Mouse (Mus musculus): Measurements from ENCODE around the gene U2af1l4. TPM values are rescaled to one million over a fixed set of nuclear protein-coding genes. Genes with fewer than 3 reads are reported as not detected.

Gene U2af1l4
- polyA plus RNA-seq, 1 experiment from 2014 or later: 105 TPM

DNA sequence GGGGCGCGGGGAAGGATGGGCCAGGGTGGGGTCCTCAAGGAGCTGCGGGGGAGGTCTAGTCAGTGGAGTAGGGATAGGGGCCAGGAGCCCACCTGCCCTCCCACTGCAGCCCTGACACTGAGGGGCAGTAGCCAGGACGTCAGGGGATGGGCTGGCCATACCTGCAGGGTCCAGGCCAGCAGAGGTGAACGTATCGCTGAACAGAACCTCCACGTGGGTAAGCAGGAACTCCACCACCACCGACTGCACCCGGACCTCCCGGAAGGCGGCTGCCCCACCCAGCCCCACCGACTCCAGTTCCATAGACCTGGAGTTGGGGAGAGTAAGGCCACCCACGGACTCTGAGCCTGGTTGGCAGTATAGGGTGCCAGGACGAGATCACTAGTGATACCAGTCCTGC is 36.1 kb upstream of the U2af1l4 start:
- H3K4me3 ChIP-seq (replicated peaks; ENCODE audit: low read length): no peak overlapping the region
- 86% methylated on average over 14 of the region's 14 CpGs for WGBS
- ATAC-seq (ENCODE audit: low FRiP score) (no peak), DNase-seq (ENCODE audit: low spot score) (no peak)
- H3K4me1 ChIP-seq (replicated peaks; ENCODE audit: control insufficient read depth, insufficient read depth, low read length): peaks cover 8% of the 10 kb centered on the region
- H3K27ac ChIP-seq: no peak overlapping the region
- no peak overlapping the region for H3K4me2 ChIP-seq (replicated peaks)
- no peaks in the 10 kb centered on the region for H3K9me3 ChIP-seq (ENCODE audit: control insufficient read depth, low read length)
- no peaks in the 10 kb centered on the region for H3K27me3 ChIP-seq (ENCODE audit: control insufficient read depth, insufficient read depth, low read length)
- peaks cover 100% of the 10 kb centered on the region for H3K36me3 ChIP-seq (replicated peaks; ENCODE audit: control insufficient read depth, insufficient read depth)
- H3K9ac ChIP-seq: no peak overlapping the region

DNA sequence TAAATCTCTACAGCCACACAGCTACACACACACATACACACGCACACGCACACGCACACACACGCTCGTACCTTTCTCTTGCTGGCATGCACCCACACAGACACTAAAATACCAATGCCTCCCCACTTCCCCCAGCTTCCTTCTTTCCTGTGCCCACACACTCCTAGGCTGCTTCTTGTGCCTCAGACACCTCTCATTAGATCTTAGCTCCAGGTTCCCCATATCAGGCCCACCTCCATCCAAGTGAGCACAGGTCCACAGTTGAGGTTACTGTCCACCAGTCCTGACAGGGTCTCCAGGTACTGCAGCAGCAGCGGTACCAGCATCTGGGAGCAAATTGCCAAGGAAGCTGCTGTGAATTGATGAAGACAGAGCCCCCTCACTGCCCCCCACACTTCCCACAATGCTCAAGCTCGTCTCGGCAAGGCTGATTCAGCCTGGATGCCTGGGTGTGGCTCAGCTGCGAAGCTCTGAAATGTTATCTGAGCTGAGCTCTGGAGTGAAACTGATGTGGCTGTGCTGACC is 31.7 kb upstream of the U2af1l4 start:
- Histone ChIP-seq H3K4me2 (replicated peaks) (peak overlapping the region; percentile 69), H3K4me3 (replicated peaks; ENCODE audit: low read length) (0 out of 2 replicates have a peak overlapping the region, but pooled peaks have one; percentile 88)

GRCm38 (mm10) chr7:30532931-30533330 is 30.2 kb upstream of the U2af1l4 start:
- Histone ChIP-seq H3K27me3 (ENCODE audit: control insufficient read depth, insufficient read depth, low read length) (no peaks in the 10 kb centered on the region), H3K36me3 (replicated peaks; ENCODE audit: control insufficient read depth, insufficient read depth) (peaks cover 49% of the 10 kb centered on the region), H3K4me2 (replicated peaks) (peak overlapping the region; percentile 69), H3K27ac (no peak overlapping the region), H3K9me3 (ENCODE audit: control insufficient read depth, low read length) (no peaks in the 10 kb centered on the region), H3K4me1 (replicated peaks; ENCODE audit: control insufficient read depth, insufficient read depth, low read length) (peaks cover 36% of the 10 kb centered on the region), H3K9ac (peak overlapping the region; percentile 97), H3K4me3 (replicated peaks; ENCODE audit: low read length) (peak overlapping the region; percentile 88)
- no peak for ATAC-seq (ENCODE audit: low FRiP score)
- 8% methylated on average over 8 of the region's 8 CpGs for WGBS
- peak; percentile 37 for DNase-seq (ENCODE audit: low spot score)

More for the DNA sequence above, 31.7 kb upstream of the U2af1l4 start:
- no peak for ATAC-seq (ENCODE audit: low FRiP score)
- Histone ChIP-seq H3K9me3 (ENCODE audit: control insufficient read depth, low read length) (no peaks in the 10 kb centered on the region), H3K27ac (no peak overlapping the region), H3K27me3 (ENCODE audit: control insufficient read depth, insufficient read depth, low read length) (no peaks in the 10 kb centered on the region), H3K4me1 (replicated peaks; ENCODE audit: control insufficient read depth, insufficient read depth, low read length) (peaks cover 36% of the 10 kb centered on the region), H3K36me3 (replicated peaks; ENCODE audit: control insufficient read depth, insufficient read depth) (peaks cover 65% of the 10 kb centered on the region), H3K9ac (peak overlapping the region; percentile 97)
- no peak for DNase-seq (ENCODE audit: low spot score)
- WGBS: 83% methylated on average over 9 of the region's 9 CpGs

DNA sequence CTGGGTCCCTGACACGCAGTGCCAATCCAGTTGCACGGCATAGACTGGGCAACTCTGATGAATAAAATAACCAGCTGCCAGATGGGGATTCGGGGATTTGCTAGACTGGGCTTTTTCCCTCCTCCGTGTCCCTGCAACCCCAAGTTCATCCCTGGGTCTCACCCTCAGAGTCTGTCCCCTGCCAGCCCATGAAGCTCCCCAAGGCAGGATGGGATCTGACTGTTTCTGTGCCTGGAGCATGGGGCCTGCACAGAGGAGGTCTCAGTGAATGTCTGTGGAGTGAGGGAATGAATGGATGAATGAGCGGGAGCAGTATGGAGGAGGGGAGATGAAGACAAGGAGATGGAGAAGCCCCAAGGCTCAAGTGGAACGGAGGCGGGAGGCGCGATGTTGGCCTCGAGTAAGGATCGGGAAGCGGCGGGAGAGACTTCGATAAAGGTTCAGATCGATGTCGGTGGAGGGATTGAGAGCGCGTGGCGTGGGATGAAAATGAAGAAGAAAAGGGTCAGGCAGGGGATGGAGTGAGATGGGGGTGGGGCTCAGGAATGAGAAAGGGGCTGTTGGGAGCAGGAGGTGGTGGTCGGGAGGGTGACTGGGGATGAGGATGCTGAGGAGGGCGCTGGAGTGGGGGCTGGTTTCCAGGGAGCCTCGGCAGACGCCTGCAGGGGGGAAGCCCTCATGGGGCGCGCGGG is 29.0 kb upstream of the U2af1l4 start:
- H3K9me3 ChIP-seq (ENCODE audit: control insufficient read depth, low read length): no peaks in the 10 kb centered on the region
- peaks cover 38% of the 10 kb centered on the region for H3K36me3 ChIP-seq (replicated peaks; ENCODE audit: control insufficient read depth, insufficient read depth)
- peak overlapping the region; percentile 69 for H3K4me2 ChIP-seq (replicated peaks)
- no peaks in the 10 kb centered on the region for H3K27me3 ChIP-seq (ENCODE audit: control insufficient read depth, insufficient read depth, low read length)
- peak overlapping the region; percentile 97 for H3K9ac ChIP-seq
- 2% methylated on average over 24 of the region's 26 CpGs for WGBS
- ATAC-seq (ENCODE audit: low FRiP score): peak; percentile 41
- peak overlapping the region; percentile 96 for H3K27ac ChIP-seq
- peaks cover 36% of the 10 kb centered on the region for H3K4me1 ChIP-seq (replicated peaks; ENCODE audit: control insufficient read depth, insufficient read depth, low read length)
- H3K4me3 ChIP-seq (replicated peaks; ENCODE audit: low read length): peak overlapping the region; percentile 88
- peak; percentile 40 for DNase-seq (ENCODE audit: low spot score)

GRCm38 (mm10) chr7:30534633-30535577 is 28.2 kb upstream of the U2af1l4 start, which contains the start of gene Arhgap33:
TSS of gene Arhgap33 (minus strand) at chr7:30535060.
- under 1% methylated on average over 67 of the region's 84 CpGs for WGBS
- Histone ChIP-seq H3K9ac (peak within 1 kb of the TSS; percentile 97), H3K4me2 (replicated peaks) (peak within 1 kb of the TSS; percentile 69), H3K9me3 (ENCODE audit: control insufficient read depth, low read length) (no peaks in the 10 kb centered on the region), H3K4me3 (replicated peaks; ENCODE audit: low read length) (peak within 1 kb of the TSS; percentile 88), H3K4me1 (replicated peaks; ENCODE audit: control insufficient read depth, insufficient read depth, low read length) (peaks cover 36% of the 10 kb centered on the region), H3K27me3 (ENCODE audit: control insufficient read depth, insufficient read depth, low read length) (no peaks in the 10 kb centered on the region), H3K36me3 (replicated peaks; ENCODE audit: control insufficient read depth, insufficient read depth) (peaks cover 37% of the 10 kb centered on the region), H3K27ac (peak within 1 kb of the TSS; percentile 96)
- DNase-seq (ENCODE audit: low spot score): peak; percentile 98
- ATAC-seq (ENCODE audit: low FRiP score): peak; percentile 93

DNA sequence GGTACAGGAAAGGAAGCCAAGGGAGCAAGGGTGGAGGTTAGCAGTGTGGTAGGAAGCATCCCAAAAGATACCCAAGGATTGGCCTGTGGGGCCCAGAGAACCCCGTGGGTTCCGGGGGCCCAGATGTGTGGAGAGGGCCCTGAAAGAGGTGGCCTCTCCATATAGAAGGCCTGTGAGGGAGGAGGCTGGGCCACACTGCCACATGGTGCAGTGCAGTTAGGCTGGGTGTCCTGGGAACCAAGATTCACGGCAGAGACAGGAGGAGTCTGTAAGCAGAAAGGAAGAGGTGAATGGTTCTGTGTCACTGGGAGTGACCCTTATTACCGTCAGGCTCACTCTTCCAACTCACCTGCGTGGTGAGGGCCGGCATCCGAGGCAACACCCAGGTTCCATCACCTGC is 22.5 kb upstream of the U2af1l4 start:
- Histone ChIP-seq H3K4me2 (replicated peaks) (no peak overlapping the region), H3K36me3 (replicated peaks; ENCODE audit: control insufficient read depth, insufficient read depth) (peaks cover 23% of the 10 kb centered on the region; the same call in 1 of the 2 replicates), H3K4me3 (replicated peaks; ENCODE audit: low read length) (no peak overlapping the region), H3K4me1 (replicated peaks; ENCODE audit: control insufficient read depth, insufficient read depth, low read length) (peaks cover 4% of the 10 kb centered on the region), H3K27me3 (ENCODE audit: control insufficient read depth, insufficient read depth, low read length) (no peaks in the 10 kb centered on the region), H3K9me3 (ENCODE audit: control insufficient read depth, low read length) (no peaks in the 10 kb centered on the region), H3K9ac (no peak overlapping the region), H3K27ac (no peak overlapping the region)
- WGBS: 85% methylated on average over 7 of the region's 7 CpGs
- ATAC-seq (ENCODE audit: low FRiP score) (no peak), DNase-seq (ENCODE audit: low spot score) (no peak)

DNA sequence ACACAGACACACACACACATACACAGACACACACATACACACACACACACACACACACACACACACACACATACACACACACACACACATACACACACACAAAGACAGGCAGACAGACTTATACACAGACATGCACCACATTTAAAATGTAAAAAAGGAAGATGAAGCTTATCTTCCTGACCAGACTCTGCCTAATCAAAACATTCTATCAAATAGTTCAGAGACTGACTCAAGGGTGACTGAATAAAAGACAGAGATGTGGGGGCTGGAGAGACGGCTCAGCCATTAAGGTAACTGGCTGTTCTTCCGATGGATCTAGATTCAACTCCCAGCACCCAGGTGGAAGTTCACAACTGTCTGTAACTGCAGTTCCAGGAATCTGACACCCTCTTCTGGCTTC is 18.8 kb upstream of the U2af1l4 start:
- Histone ChIP-seq H3K36me3 (replicated peaks; ENCODE audit: control insufficient read depth, insufficient read depth) (peaks cover 41% of the 10 kb centered on the region), H3K9me3 (ENCODE audit: control insufficient read depth, low read length) (no peaks in the 10 kb centered on the region), H3K9ac (no peak overlapping the region), H3K4me1 (replicated peaks; ENCODE audit: control insufficient read depth, insufficient read depth, low read length) (no peaks in the 10 kb centered on the region), H3K4me3 (replicated peaks; ENCODE audit: low read length) (no peak overlapping the region), H3K4me2 (replicated peaks) (no peak overlapping the region), H3K27me3 (ENCODE audit: control insufficient read depth, insufficient read depth, low read length) (no peaks in the 10 kb centered on the region), H3K27ac (no peak overlapping the region)
- DNase-seq (ENCODE audit: low spot score): no peak
- WGBS: 93% methylated on average over 2 of the region's 2 CpGs
- no peak for ATAC-seq (ENCODE audit: low FRiP score)

DNA sequence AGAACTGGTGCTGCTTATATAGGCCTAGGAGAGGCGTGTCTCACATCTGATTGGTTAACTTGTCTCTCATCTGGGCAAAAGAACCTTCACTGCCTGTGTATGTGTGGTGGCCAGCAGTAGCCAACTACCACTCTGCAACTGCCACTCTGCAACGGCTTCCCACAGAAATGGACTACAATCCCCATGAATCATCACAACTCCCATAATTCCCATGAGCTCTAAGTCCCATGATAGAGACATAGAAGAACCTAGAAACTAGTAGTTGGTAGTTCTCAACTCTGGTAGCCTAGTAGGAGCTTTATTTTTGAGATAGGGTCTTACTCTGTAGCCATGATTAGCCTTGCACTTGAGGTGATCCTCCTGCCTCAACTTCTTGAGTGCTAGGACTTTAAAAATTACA is 13.2 kb upstream of the U2af1l4 start:
- 83% methylated on average over 2 of the region's 2 CpGs for WGBS
- Histone ChIP-seq H3K36me3 (replicated peaks; ENCODE audit: control insufficient read depth, insufficient read depth) (peaks cover 26% of the 10 kb centered on the region), H3K4me3 (replicated peaks; ENCODE audit: low read length) (no peak overlapping the region), H3K9ac (no peak overlapping the region), H3K27ac (no peak overlapping the region), H3K4me2 (replicated peaks) (no peak overlapping the region), H3K9me3 (ENCODE audit: control insufficient read depth, low read length) (no peaks in the 10 kb centered on the region), H3K27me3 (ENCODE audit: control insufficient read depth, insufficient read depth, low read length) (peaks cover 8% of the 10 kb centered on the region; the same call in 1 of the 2 replicates), H3K4me1 (replicated peaks; ENCODE audit: control insufficient read depth, insufficient read depth, low read length) (peaks cover 13% of the 10 kb centered on the region)
- no peak for DNase-seq (ENCODE audit: low spot score)
- no peak for ATAC-seq (ENCODE audit: low FRiP score)

- 96% methylated on average over 1 of the region's 1 CpGs for WGBS
- H3K4me2 ChIP-seq (replicated peaks): no peak overlapping the region
- H3K4me1 ChIP-seq (replicated peaks; ENCODE audit: control insufficient read depth, insufficient read depth, low read length): peaks cover 13% of the 10 kb centered on the region
- no peak for DNase-seq (ENCODE audit: low spot score)
- no peak overlapping the region for H3K4me3 ChIP-seq (replicated peaks; ENCODE audit: low read length)
- H3K27ac ChIP-seq: no peak overlapping the region
- peaks cover 33% of the 10 kb centered on the region for H3K36me3 ChIP-seq (replicated peaks; ENCODE audit: control insufficient read depth, insufficient read depth)
- no peak overlapping the region for H3K9ac ChIP-seq
- H3K27me3 ChIP-seq (ENCODE audit: control insufficient read depth, insufficient read depth, low read length): peaks cover 8% of the 10 kb centered on the region; the same call in 1 of the 2 replicates
- H3K9me3 ChIP-seq (ENCODE audit: control insufficient read depth, low read length): no peaks in the 10 kb centered on the region
- ATAC-seq (ENCODE audit: low FRiP score): no peak
Observed at GRCm38 (mm10) chr7:30550603-30551002, 12.5 kb upstream of the U2af1l4 start.
